Mouse (Mus musculus) liver, embryonic 13.5 days (tissue): ENCODE measurements around the gene Lrat. TPM values are rescaled to one million over a fixed set of nuclear protein-coding genes. Genes with fewer than 3 reads are reported as not detected.
A peak's percentile ranks its signal among the peaks of the same experiment; 100 is the strongest.

ENCODE experiments used
- ATAC-seq: fragments of 200-750 bp; cut with Nextera tagmentation; 2 replicates; pipeline ENCODE4 v1.8.0; 2017; ENCODE audit warnings: low read depth, mild to moderate bottlenecking, moderate number of reproducible peaks, moderate library complexity
- DNase-seq: peaks from one replicate; pipeline ENCODE4 v3.0.0; 2022
- H3K27ac ChIP-seq: fragments of 300-500 bp; sonication (generic); 2 replicates; pipeline ENCODE4 v1.5.1; 2015; ENCODE audit warnings: moderate library complexity, mild to moderate bottlenecking, inconsistent platforms
- H3K27me3 ChIP-seq: fragments of 300-500 bp; sonication (generic); 2 replicates; pipeline ENCODE4 v1.6.1; 2015; ENCODE audit warnings: mild to moderate bottlenecking, inconsistent platforms
- H3K36me3 ChIP-seq: fragments of 300-500 bp; sonication (generic); 2 replicates; pipeline ENCODE4 v1.6.1; 2015; ENCODE audit warnings: mild to moderate bottlenecking, inconsistent platforms
- H3K4me1 ChIP-seq: fragments of 300-500 bp; sonication (generic); replicated peaks from 2 replicates; pipeline ENCODE4 v1.6.1; 2015; ENCODE audit warnings: inconsistent platforms
- H3K4me2 ChIP-seq: fragments of 300-500 bp; sonication (generic); 2 replicates; pipeline ENCODE4 v1.6.1; 2015; ENCODE audit warnings: inconsistent platforms, mild to moderate bottlenecking, moderate library complexity
- H3K4me3 ChIP-seq: fragments of 300-500 bp; sonication (generic); replicated peaks from 2 replicates; pipeline ENCODE4 v1.5.1; 2015; ENCODE audit warnings: mild to moderate bottlenecking, inconsistent platforms
- H3K9ac ChIP-seq: fragments of 300-500 bp; sonication (generic); 2 replicates; pipeline ENCODE4 v1.6.1; 2015; ENCODE audit warnings: mild to moderate bottlenecking, inconsistent platforms
- H3K9me3 ChIP-seq: fragments of 300-500 bp; sonication (generic); replicated peaks from 2 replicates; pipeline ENCODE4 v1.6.1; 2016; ENCODE audit warnings: inconsistent platforms
- WGBS: fragments of 180-500 bp; shearing (Covaris S2); methylation state at CpG from one replicate; pipeline ENCODE4 v1.1.7; 2015; ENCODE audit not compliant: insufficient replicate concordance; 5-methylcytosine and 5-hydroxymethylcytosine counted together
- polyA plus RNA-seq: library from polyadenylated mRNA; unstranded; fragments of >200 nt; fragmentation: Nextera tagmentation; extraction: Ambion mirVana; gene quantifications from 2 replicates; pipeline ENCODE4 v1.2.1, GENCODE M21; 2015

The Lrat gene
- polyA plus RNA-seq, 1 experiment from 2014 or later = 0.88 TPM

GRCm38 (mm10) chr3:82888842-82889241 lies 14.9 kb downstream of the Lrat start:
- no peak for DNase-seq
- Histone ChIP-seq H3K27me3 (no peaks in the 10 kb centered on the region), H3K4me1 (no peaks in the 10 kb centered on the region), H3K9ac (no peak overlapping the region), H3K4me3 (no peak overlapping the region), H3K4me2 (no peak overlapping the region), H3K36me3 (no peaks in the 10 kb centered on the region), H3K9me3 (no peaks in the 10 kb centered on the region), H3K27ac (no peak overlapping the region)
- no peak for ATAC-seq
- WGBS = 31% methylated on average over 2 of the region's 2 CpGs

- Histone ChIP-seq H3K9me3 (0 out of 2 replicates have a peak, but pooled peaks cover 8% of the 10 kb centered on the region), H3K4me2 (no peak overlapping the region), H3K27me3 (peaks cover 24% of the 10 kb centered on the region), H3K27ac (no peak overlapping the region), H3K4me1 (peaks cover 9% of the 10 kb centered on the region; the same call in 1 of the 2 replicates), H3K9ac (no peak overlapping the region), H3K4me3 (no peak overlapping the region), H3K36me3 (no peaks in the 10 kb centered on the region)
- DNase-seq (no peak), ATAC-seq (no peak)
- WGBS = 4% methylated on average over 4 of the region's 4 CpGs
These were observed 26.5 kb downstream of the Lrat start for GRCm38 (mm10) chr3:82877258-82877657.

GRCm38 (mm10) chr3:82876372-82876739 lies 27.4 kb downstream of the Lrat start, which contains the start of gene Rbm46:
Gene Rbm46 (minus strand): TSS chr3:82876483.
- H3K27ac ChIP-seq = no peak within 1 kb of the TSS
- H3K4me2 ChIP-seq = peak within 1 kb of the TSS; percentile 46
- peaks cover 24% of the 10 kb centered on the region for H3K27me3 ChIP-seq
- DNase-seq (peak; percentile 34), ATAC-seq (peak; percentile 50)
- WGBS = 17% methylated on average over 36 of the region's 36 CpGs
- no peaks in the 10 kb centered on the region for H3K36me3 ChIP-seq
- H3K9ac ChIP-seq = no peak within 1 kb of the TSS
- H3K4me1 ChIP-seq = peaks cover 9% of the 10 kb centered on the region; the same call in 1 of the 2 replicates
- H3K9me3 ChIP-seq = 0 out of 2 replicates have a peak, but pooled peaks cover 8% of the 10 kb centered on the region
- peak within 1 kb of the TSS; percentile 40 for H3K4me3 ChIP-seq

- Histone ChIP-seq H3K27ac (no peak overlapping the region), H3K4me3 (peak overlapping the region; percentile 40), H3K9ac (no peak overlapping the region), H3K27me3 (peaks cover 24% of the 10 kb centered on the region), H3K4me1 (peaks cover 9% of the 10 kb centered on the region; the same call in 1 of the 2 replicates), H3K4me2 (peak overlapping the region; percentile 46), H3K9me3 (0 out of 2 replicates have a peak, but pooled peaks cover 8% of the 10 kb centered on the region), H3K36me3 (no peaks in the 10 kb centered on the region)
- 17% methylated on average over 68 of the region's 69 CpGs for WGBS
- DNase-seq (no peak), ATAC-seq (no peak)
These were observed 28.0 kb downstream of the Lrat start for GRCm38 (mm10) chr3:82875671-82876371.

- no peak overlapping the region for H3K4me3 ChIP-seq
- no peaks in the 10 kb centered on the region for H3K27me3 ChIP-seq
- ATAC-seq (no peak), DNase-seq (no peak)
- H3K36me3 ChIP-seq = no peaks in the 10 kb centered on the region
- WGBS = 23% methylated on average over 4 of the region's 4 CpGs
- H3K9ac ChIP-seq = no peak overlapping the region
- H3K27ac ChIP-seq = no peak overlapping the region
- no peak overlapping the region for H3K4me2 ChIP-seq
- H3K4me1 ChIP-seq = no peaks in the 10 kb centered on the region
- H3K9me3 ChIP-seq = no peaks in the 10 kb centered on the region
These were observed 46.2 kb downstream of the Lrat start for GRCm38 (mm10) chr3:82857414-82858077.

Other genes starting within 250 kb of the Lrat start
- gene Rbm46, start 27.5 kb downstream of the Lrat start, polyA plus RNA-seq = 1.2 and 1.9 TPM in 2 replicates
- 255 and 310 TPM in 2 replicates for gene Fgg, start 103.8 kb upstream of the Lrat start, polyA plus RNA-seq
- gene Fga, start 122.1 kb upstream of the Lrat start, polyA plus RNA-seq = 276 and 332 TPM in 2 replicates
- 191 and 210 TPM in 2 replicates for gene Fgb, start 145.9 kb upstream of the Lrat start, polyA plus RNA-seq
- gene Plrg1, start 151.5 kb upstream of the Lrat start, polyA plus RNA-seq = 60.3 and 63.2 TPM in 2 replicates
- gene Dchs2, start 224.0 kb upstream of the Lrat start, polyA plus RNA-seq = 0.01 TPM in 1 of 2 replicates, not detected in the other